Mouse (Mus musculus): Measurements from ENCODE around the gene Sirt1. TPM values are rescaled to one million over a fixed set of nuclear protein-coding genes. Genes with fewer than 3 reads are reported as not detected.

Gene Sirt1
- polyA plus RNA-seq, 1 experiment from 2014 or later: 6.8 TPM

DNA sequence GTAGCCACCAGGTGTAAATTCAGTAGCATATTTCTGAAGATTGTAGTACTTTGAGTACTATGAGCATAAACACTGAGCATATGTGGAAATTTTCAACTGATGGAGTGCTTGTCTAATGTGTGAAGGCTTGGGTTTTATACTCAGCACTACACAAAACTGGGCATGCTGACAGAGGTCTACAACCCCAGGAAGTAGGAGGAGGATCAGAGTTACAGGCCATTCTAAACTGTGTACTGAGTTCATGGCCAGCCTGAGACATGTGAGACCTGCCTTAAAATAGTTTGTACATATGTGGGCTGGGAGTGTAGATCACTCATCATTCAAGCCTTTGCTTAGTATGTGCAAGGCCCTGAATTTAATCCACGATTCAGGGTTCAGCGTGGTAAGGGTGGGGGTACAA, 79.1 kb downstream of the Sirt1 start:
- H3K9ac ChIP-seq: no peak overlapping the region
- WGBS: 96% methylated on average over 2 of the region's 2 CpGs
- H3K4me1 ChIP-seq (replicated peaks; ENCODE audit: control insufficient read depth, insufficient read depth, low read length): no peaks in the 10 kb centered on the region
- DNase-seq (ENCODE audit: low spot score) (no peak), ATAC-seq (ENCODE audit: low FRiP score) (no peak)
- peaks cover 74% of the 10 kb centered on the region for H3K36me3 ChIP-seq (replicated peaks; ENCODE audit: control insufficient read depth, insufficient read depth)
- H3K9me3 ChIP-seq (ENCODE audit: control insufficient read depth, low read length): no peaks in the 10 kb centered on the region
- H3K27me3 ChIP-seq (ENCODE audit: control insufficient read depth, insufficient read depth, low read length): no peaks in the 10 kb centered on the region
- H3K4me3 ChIP-seq (replicated peaks; ENCODE audit: low read length): no peak overlapping the region
- no peak overlapping the region for H3K27ac ChIP-seq
- no peak overlapping the region for H3K4me2 ChIP-seq (replicated peaks)

DNA sequence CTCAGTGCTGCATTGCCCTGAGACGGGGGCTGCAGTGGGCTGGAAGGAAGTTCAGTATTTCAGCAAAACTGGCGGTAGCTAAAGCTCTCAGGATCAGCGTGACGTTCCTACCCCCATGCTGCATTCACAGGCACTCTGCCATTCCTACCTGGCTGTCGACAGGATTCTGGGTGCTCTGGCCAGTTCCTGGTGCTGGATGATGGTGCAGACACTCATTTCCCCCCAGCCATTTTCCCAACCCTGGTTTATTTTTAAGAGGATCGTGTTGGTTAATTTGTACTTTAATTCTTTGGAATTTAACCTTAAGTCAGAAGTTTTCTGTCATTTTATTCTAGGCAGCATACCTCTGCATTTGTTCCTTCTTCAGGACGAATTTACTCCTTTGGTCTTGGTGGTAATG, 98.7 kb downstream of the Sirt1 start:
- DNase-seq (ENCODE audit: low spot score): no peak
- no peaks in the 10 kb centered on the region for H3K27me3 ChIP-seq (ENCODE audit: control insufficient read depth, insufficient read depth, low read length)
- H3K27ac ChIP-seq: no peak overlapping the region
- H3K9ac ChIP-seq: no peak overlapping the region
- ATAC-seq (ENCODE audit: low FRiP score): no peak
- no peak overlapping the region for H3K4me3 ChIP-seq (replicated peaks; ENCODE audit: low read length)
- no peaks in the 10 kb centered on the region for H3K4me1 ChIP-seq (replicated peaks; ENCODE audit: control insufficient read depth, insufficient read depth, low read length)
- H3K9me3 ChIP-seq (ENCODE audit: control insufficient read depth, low read length): no peaks in the 10 kb centered on the region
- H3K4me2 ChIP-seq (replicated peaks): no peak overlapping the region
- WGBS: 90% methylated on average over 7 of the region's 7 CpGs
- H3K36me3 ChIP-seq (replicated peaks; ENCODE audit: control insufficient read depth, insufficient read depth): peaks cover 70% of the 10 kb centered on the region

- no peak overlapping the region for H3K9ac ChIP-seq
- H3K27ac ChIP-seq: no peak overlapping the region
- ATAC-seq (ENCODE audit: low FRiP score) (no peak), DNase-seq (ENCODE audit: low spot score) (no peak)
- no peaks in the 10 kb centered on the region for H3K4me1 ChIP-seq (replicated peaks; ENCODE audit: control insufficient read depth, insufficient read depth, low read length)
- 87% methylated on average over 4 of the region's 4 CpGs for WGBS
- H3K4me2 ChIP-seq (replicated peaks): no peak overlapping the region
- no peak overlapping the region for H3K4me3 ChIP-seq (replicated peaks; ENCODE audit: low read length)
- H3K9me3 ChIP-seq (ENCODE audit: control insufficient read depth, low read length): no peaks in the 10 kb centered on the region
- no peaks in the 10 kb centered on the region for H3K27me3 ChIP-seq (ENCODE audit: control insufficient read depth, insufficient read depth, low read length)
- H3K36me3 ChIP-seq (replicated peaks; ENCODE audit: control insufficient read depth, insufficient read depth): peaks cover 70% of the 10 kb centered on the region
Measured at GRCm38 (mm10) chr10:63282417-63282816, 99.1 kb downstream of the Sirt1 start.

GRCm38 (mm10) chr10:63279851-63280250, 101.7 kb downstream of the Sirt1 start:
- Histone ChIP-seq H3K4me3 (replicated peaks; ENCODE audit: low read length) (no peak overlapping the region), H3K9ac (no peak overlapping the region), H3K4me2 (replicated peaks) (no peak overlapping the region), H3K36me3 (replicated peaks; ENCODE audit: control insufficient read depth, insufficient read depth) (peaks cover 65% of the 10 kb centered on the region), H3K27ac (no peak overlapping the region), H3K4me1 (replicated peaks; ENCODE audit: control insufficient read depth, insufficient read depth, low read length) (no peaks in the 10 kb centered on the region), H3K9me3 (ENCODE audit: control insufficient read depth, low read length) (no peaks in the 10 kb centered on the region), H3K27me3 (ENCODE audit: control insufficient read depth, insufficient read depth, low read length) (no peaks in the 10 kb centered on the region)
- DNase-seq (ENCODE audit: low spot score): no peak
- 94% methylated on average over 3 of the region's 3 CpGs for WGBS
- no peak for ATAC-seq (ENCODE audit: low FRiP score)

- Histone ChIP-seq H3K4me1 (replicated peaks; ENCODE audit: control insufficient read depth, insufficient read depth, low read length) (no peaks in the 10 kb centered on the region), H3K27ac (no peak overlapping the region), H3K36me3 (replicated peaks; ENCODE audit: control insufficient read depth, insufficient read depth) (peaks cover 67% of the 10 kb centered on the region), H3K4me3 (replicated peaks; ENCODE audit: low read length) (no peak overlapping the region), H3K4me2 (replicated peaks) (no peak overlapping the region), H3K27me3 (ENCODE audit: control insufficient read depth, insufficient read depth, low read length) (no peaks in the 10 kb centered on the region), H3K9me3 (ENCODE audit: control insufficient read depth, low read length) (no peaks in the 10 kb centered on the region), H3K9ac (no peak overlapping the region)
- no peak for DNase-seq (ENCODE audit: low spot score)
- no peak for ATAC-seq (ENCODE audit: low FRiP score)
- WGBS: 86% methylated on average over 3 of the region's 3 CpGs
Measured at GRCm38 (mm10) chr10:63277010-63277409, 104.5 kb downstream of the Sirt1 start.

DNA sequence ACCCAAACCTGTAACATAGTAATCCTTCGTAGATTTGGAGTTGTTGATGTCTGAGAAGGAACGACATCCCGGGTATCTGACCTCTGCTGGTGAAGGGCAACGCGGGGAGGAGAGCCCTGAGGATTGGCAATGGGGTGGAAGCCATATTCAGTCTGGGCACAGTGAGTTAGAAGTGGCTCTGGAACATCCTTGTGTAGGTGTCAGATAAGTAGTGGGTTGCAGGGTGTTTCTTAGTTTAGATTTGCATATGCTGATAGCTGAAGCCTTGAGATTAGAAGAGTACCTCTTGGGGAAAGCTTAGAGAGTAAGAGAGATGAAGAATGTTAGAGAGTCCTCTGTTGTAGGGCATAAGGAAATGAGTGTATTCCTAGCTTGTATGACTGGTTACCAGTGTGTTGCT, 108.6 kb downstream of the Sirt1 start:
- Histone ChIP-seq H3K9me3 (ENCODE audit: control insufficient read depth, low read length) (no peaks in the 10 kb centered on the region), H3K4me2 (replicated peaks) (no peak overlapping the region), H3K36me3 (replicated peaks; ENCODE audit: control insufficient read depth, insufficient read depth) (peaks cover 65% of the 10 kb centered on the region), H3K27ac (no peak overlapping the region), H3K9ac (no peak overlapping the region), H3K4me3 (replicated peaks; ENCODE audit: low read length) (no peak overlapping the region), H3K27me3 (ENCODE audit: control insufficient read depth, insufficient read depth, low read length) (no peaks in the 10 kb centered on the region), H3K4me1 (replicated peaks; ENCODE audit: control insufficient read depth, insufficient read depth, low read length) (no peaks in the 10 kb centered on the region)
- ATAC-seq (ENCODE audit: low FRiP score) (no peak), DNase-seq (ENCODE audit: low spot score) (no peak)
- WGBS: 97% methylated on average over 5 of the region's 5 CpGs

- no peaks in the 10 kb centered on the region for H3K4me1 ChIP-seq (replicated peaks; ENCODE audit: control insufficient read depth, insufficient read depth, low read length)
- no peak overlapping the region for H3K27ac ChIP-seq
- H3K4me3 ChIP-seq (replicated peaks; ENCODE audit: low read length): no peak overlapping the region
- H3K36me3 ChIP-seq (replicated peaks; ENCODE audit: control insufficient read depth, insufficient read depth): peaks cover 60% of the 10 kb centered on the region
- H3K4me2 ChIP-seq (replicated peaks): no peak overlapping the region
- DNase-seq (ENCODE audit: low spot score) (no peak), ATAC-seq (ENCODE audit: low FRiP score) (no peak)
- H3K9ac ChIP-seq: no peak overlapping the region
- H3K27me3 ChIP-seq (ENCODE audit: control insufficient read depth, insufficient read depth, low read length): no peaks in the 10 kb centered on the region
- no peaks in the 10 kb centered on the region for H3K9me3 ChIP-seq (ENCODE audit: control insufficient read depth, low read length)
Measured at GRCm38 (mm10) chr10:63272401-63272800, 109.1 kb downstream of the Sirt1 start.

Other genes with a start within 250 kb of the Sirt1 start
- gene Mypn, start 177.8 kb downstream of the Sirt1 start, polyA plus RNA-seq (2014; fragmentation: Nextera tagmentation; extraction: Ambion mirVana): 0.37 and 0.68 TPM in 2 replicates
- gene Herc4, start 137.9 kb downstream of the Sirt1 start, polyA plus RNA-seq (2014; fragmentation: Nextera tagmentation; extraction: Ambion mirVana): 30.9 and 31.5 TPM in 2 replicates
- gene Dnajc12, start 739 bp upstream of the Sirt1 start, polyA plus RNA-seq (2014; fragmentation: Nextera tagmentation; extraction: Ambion mirVana): 19.7 and 23.4 TPM in 2 replicates
- not detected in 2 replicates for gene Gm7075, start 40.1 kb upstream of the Sirt1 start, polyA plus RNA-seq (2014; fragmentation: Nextera tagmentation; extraction: Ambion mirVana)
- gene Ctnna3, start 48.4 kb upstream of the Sirt1 start, polyA plus RNA-seq (2014; fragmentation: Nextera tagmentation; extraction: Ambion mirVana): 2.9 and 4.1 TPM in 2 replicates

All from hindbrain, embryonic 14.5 days (tissue).